Mouse (Mus musculus): ENCODE measurements around the gene Klhl35.
"Not testable (repeated sequence)": the region's sequence is repeated elsewhere in the genome, so short reads cannot be mapped to it uniquely, and the experiment has no call there.

Klhl35 gene

DNA sequence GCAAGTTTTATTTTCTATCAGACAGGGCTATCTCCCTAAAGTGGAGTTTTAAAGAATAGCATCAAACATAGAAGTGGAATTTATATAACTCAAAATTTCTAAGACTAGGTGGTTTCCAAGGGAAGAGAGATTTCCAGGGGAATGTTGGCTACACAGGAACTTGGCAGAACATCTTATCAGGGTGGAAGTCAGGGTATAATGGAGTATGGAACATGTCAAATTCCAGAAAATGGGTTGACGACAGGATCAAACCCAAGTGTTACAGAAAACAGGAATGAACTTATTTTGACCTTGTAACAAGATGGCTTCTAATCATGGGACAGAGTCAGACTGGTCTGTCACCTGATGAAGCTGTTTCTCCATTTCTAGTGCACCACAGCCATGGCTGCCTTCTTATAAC lies 18.9 kb downstream of the Klhl35 start:
- H3K4me1 ChIP-seq (replicated peaks; ENCODE audit: low read depth, low read length): peaks cover 31% of the 10 kb centered on the region
- H3K9me3 ChIP-seq (ENCODE audit: low read length): no peaks in the 10 kb centered on the region
- no peak overlapping the region for H3K4me3 ChIP-seq (replicated peaks; ENCODE audit: low read length)
- TF ChIP-seq CTCF (conservative IDR thresholded peaks at IDR 0.05; ENCODE audit: low read length) (no peak), POU5F1 (IDR thresholded peaks at IDR 0.05; ENCODE audit: borderline replicate concordance, low read length) (no peak), NANOG (IDR thresholded peaks at IDR 0.05; ENCODE audit: borderline replicate concordance, low read length) (no peak)
- no peaks in the 10 kb centered on the region for H3K27me3 ChIP-seq (ENCODE audit: insufficient read depth, low read length)
- H3K36me3 ChIP-seq (ENCODE audit: insufficient read depth, low read length): peaks cover 34% of the 10 kb centered on the region

DNA sequence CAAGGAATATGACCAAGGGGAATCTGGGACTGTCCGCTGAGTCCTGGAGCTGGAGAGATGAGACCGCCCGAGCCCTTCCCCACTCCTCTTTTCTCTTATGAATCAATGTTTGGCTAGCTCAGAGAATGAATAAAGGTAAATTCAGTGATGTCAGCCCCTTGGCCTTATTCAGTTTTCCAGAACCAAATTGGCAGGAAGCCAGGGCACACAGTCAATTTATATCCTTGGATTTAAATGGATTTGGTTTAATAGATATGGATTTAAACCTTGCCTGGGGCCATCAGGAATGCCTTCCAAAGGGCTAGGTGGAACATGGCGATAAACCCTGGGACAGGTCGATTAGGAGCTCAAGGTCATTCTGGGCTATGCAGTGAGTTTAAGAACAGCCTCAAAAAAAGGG lies 23.9 kb downstream of the Klhl35 start:
- Histone ChIP-seq H3K27me3 (ENCODE audit: insufficient read depth, low read length) (no peaks in the 10 kb centered on the region), H3K4me1 (replicated peaks; ENCODE audit: low read depth, low read length) (no peaks in the 10 kb centered on the region; the same call in 1 of the 2 replicates)
- TF ChIP-seq NANOG (IDR thresholded peaks at IDR 0.05; ENCODE audit: borderline replicate concordance, low read length): no peak
- no peak for TF ChIP-seq POU5F1 (IDR thresholded peaks at IDR 0.05; ENCODE audit: borderline replicate concordance, low read length)
- no peak for TF ChIP-seq CTCF (conservative IDR thresholded peaks at IDR 0.05; ENCODE audit: low read length)

DNA sequence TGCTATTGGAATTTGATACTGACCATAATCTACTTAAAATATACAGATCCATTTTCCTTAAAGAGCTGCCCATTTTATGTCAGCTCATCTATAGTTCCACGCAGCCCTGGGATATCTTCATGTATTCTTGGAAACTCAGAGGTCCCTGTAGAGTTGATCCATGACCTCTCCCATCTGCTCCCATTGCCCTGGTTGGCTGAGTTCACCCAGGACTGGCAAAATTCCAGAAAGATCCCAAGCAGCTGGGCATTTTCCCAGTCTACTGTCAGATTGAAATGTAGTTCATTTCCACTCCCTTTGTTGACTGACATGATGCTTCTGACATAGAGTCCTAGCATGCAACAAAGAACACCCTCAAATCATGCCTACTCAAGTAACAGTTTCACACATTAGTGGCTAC lies 33.3 kb downstream of the Klhl35 start:
- peaks cover 5% of the 10 kb centered on the region; the same call in 1 of the 2 replicates for H3K27me3 ChIP-seq (ENCODE audit: insufficient read depth, low read length)
- no peak overlapping the region for H3K4me3 ChIP-seq (replicated peaks; ENCODE audit: low read length)
- H3K36me3 ChIP-seq (ENCODE audit: insufficient read depth, low read length): no peaks in the 10 kb centered on the region
- TF ChIP-seq CTCF (conservative IDR thresholded peaks at IDR 0.05; ENCODE audit: low read length) (no peak), POU5F1 (IDR thresholded peaks at IDR 0.05; ENCODE audit: borderline replicate concordance, low read length) (no peak), NANOG (IDR thresholded peaks at IDR 0.05; ENCODE audit: borderline replicate concordance, low read length) (no peak)
- peaks cover 2% of the 10 kb centered on the region; the same call in 1 of the 2 replicates for H3K9me3 ChIP-seq (ENCODE audit: low read length)
- H3K4me1 ChIP-seq (replicated peaks; ENCODE audit: low read depth, low read length): no peaks in the 10 kb centered on the region

More for the DNA sequence above, 23.9 kb downstream of the Klhl35 start:
- H3K36me3 ChIP-seq (ENCODE audit: insufficient read depth, low read length): no peaks in the 10 kb centered on the region
- H3K4me3 ChIP-seq (replicated peaks; ENCODE audit: low read length): no peak overlapping the region
- H3K9me3 ChIP-seq (ENCODE audit: low read length): peaks cover 9% of the 10 kb centered on the region

DNA sequence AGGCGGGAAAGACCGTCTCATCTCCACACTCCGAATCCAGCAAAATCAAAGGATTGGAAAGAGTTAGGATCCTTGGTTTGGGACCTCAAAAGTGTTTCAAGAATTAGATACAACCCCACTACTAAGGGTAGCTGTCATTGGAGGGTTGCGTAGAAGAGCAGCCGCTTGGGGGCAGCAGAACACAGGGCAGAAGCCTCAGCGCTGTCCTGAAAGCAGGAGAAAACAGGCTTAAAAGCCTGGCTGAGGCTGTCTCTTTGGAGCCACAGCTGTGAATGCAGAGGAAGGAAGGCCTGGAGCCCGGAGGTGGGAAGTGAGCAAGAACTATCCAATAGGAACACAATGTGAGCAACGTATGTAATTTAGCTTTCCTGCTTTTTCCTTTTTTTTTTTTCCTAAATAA lies 34.4 kb downstream of the Klhl35 start:
- Histone ChIP-seq H3K9me3 (ENCODE audit: low read length) (no peaks in the 10 kb centered on the region), H3K4me1 (replicated peaks; ENCODE audit: low read depth, low read length) (no peaks in the 10 kb centered on the region), H3K27me3 (ENCODE audit: insufficient read depth, low read length) (peaks cover 4% of the 10 kb centered on the region; the same call in 1 of the 2 replicates), H3K36me3 (ENCODE audit: insufficient read depth, low read length) (no peaks in the 10 kb centered on the region), H3K4me3 (replicated peaks; ENCODE audit: low read length) (no peak overlapping the region)
- TF ChIP-seq POU5F1 (IDR thresholded peaks at IDR 0.05; ENCODE audit: borderline replicate concordance, low read length) (no peak), CTCF (conservative IDR thresholded peaks at IDR 0.05; ENCODE audit: low read length) (peak; percentile 63)

DNA sequence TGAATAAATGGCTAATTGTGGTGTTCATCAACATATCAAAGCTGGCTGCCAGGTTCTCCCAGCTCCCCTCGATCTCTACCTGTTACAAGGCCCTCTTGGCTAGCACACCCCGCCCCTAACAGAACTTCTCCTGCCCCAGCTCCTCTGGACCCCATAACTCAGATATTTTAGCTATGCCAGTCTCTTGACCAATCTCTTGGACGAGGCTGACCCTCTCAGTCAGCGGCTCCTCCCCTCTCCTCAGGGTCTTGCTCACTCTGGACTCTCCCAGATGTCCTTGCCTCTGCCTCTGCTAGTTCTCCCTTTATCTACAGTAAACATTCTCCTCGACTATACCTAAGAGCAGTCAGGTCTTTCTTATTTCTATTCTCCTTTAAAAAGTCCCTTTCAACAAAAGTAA lies 34.9 kb downstream of the Klhl35 start:
- TF ChIP-seq NANOG (IDR thresholded peaks at IDR 0.05; ENCODE audit: borderline replicate concordance, low read length) (no peak), CTCF (conservative IDR thresholded peaks at IDR 0.05; ENCODE audit: low read length) (no peak), POU5F1 (IDR thresholded peaks at IDR 0.05; ENCODE audit: borderline replicate concordance, low read length) (no peak)
- no peak overlapping the region for H3K4me3 ChIP-seq (replicated peaks; ENCODE audit: low read length)
- 0 out of 2 replicates have a peak, but pooled peaks cover 2% of the 10 kb centered on the region for H3K27me3 ChIP-seq (ENCODE audit: insufficient read depth, low read length)
- H3K4me1 ChIP-seq (replicated peaks; ENCODE audit: low read depth, low read length): no peaks in the 10 kb centered on the region
- no peaks in the 10 kb centered on the region for H3K36me3 ChIP-seq (ENCODE audit: insufficient read depth, low read length)
- H3K9me3 ChIP-seq (ENCODE audit: low read length): no peaks in the 10 kb centered on the region

DNA sequence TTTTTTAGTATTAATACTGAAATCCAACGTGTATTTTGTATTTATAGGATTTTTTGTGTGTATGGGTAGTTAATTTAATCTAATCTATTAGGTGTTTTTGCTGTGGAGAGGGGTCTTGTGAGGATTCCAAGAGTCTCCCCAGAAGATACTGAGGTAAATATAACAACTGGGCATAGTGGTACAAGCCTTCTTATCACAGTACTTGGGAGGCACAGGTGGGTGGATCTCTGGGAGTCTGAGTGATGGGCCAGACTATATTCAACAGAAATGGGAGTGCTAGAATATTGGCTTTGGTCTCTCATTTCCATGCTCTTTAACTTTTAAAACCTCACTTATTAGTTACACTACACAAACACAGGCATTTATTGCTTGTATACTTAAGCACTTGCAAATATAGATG lies 35.3 kb downstream of the Klhl35 start:
- H3K36me3 ChIP-seq (ENCODE audit: insufficient read depth, low read length): no peaks in the 10 kb centered on the region
- no peaks in the 10 kb centered on the region for H3K9me3 ChIP-seq (ENCODE audit: low read length)
- no peak for TF ChIP-seq POU5F1 (IDR thresholded peaks at IDR 0.05; ENCODE audit: borderline replicate concordance, low read length)
- TF ChIP-seq CTCF (conservative IDR thresholded peaks at IDR 0.05; ENCODE audit: low read length): no peak
- TF ChIP-seq NANOG (IDR thresholded peaks at IDR 0.05; ENCODE audit: borderline replicate concordance, low read length): no peak
- H3K27me3 ChIP-seq (ENCODE audit: insufficient read depth, low read length): 0 out of 2 replicates have a peak, but pooled peaks cover 2% of the 10 kb centered on the region
- no peak overlapping the region for H3K4me3 ChIP-seq (replicated peaks; ENCODE audit: low read length)
- no peaks in the 10 kb centered on the region for H3K4me1 ChIP-seq (replicated peaks; ENCODE audit: low read depth, low read length)

DNA sequence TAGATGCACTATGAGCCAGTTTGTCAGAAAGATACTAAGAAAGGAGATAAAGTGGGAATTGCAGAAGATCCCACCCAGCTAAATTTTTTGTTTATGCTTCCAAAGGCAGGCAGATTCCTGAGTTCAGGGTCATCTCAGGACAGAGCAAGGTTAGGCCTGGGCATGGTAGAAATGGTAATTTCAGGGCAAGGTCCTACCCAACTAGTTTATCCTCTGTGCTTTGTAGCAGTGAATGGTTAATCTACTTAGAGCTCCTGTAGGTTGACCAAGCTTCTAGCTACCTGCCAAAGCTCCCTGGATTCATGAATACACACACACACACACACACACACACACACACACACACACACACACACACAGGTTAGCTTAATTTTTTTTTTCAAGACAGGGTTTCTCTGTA lies 38.8 kb downstream of the Klhl35 start:
- Histone ChIP-seq H3K9me3 (ENCODE audit: low read length) (no peaks in the 10 kb centered on the region), H3K4me3 (replicated peaks; ENCODE audit: low read length) (no peak overlapping the region), H3K36me3 (ENCODE audit: insufficient read depth, low read length) (no peaks in the 10 kb centered on the region), H3K4me1 (replicated peaks; ENCODE audit: low read depth, low read length) (peaks cover 9% of the 10 kb centered on the region; the same call in 1 of the 2 replicates), H3K27me3 (ENCODE audit: insufficient read depth, low read length) (no peaks in the 10 kb centered on the region)
- TF ChIP-seq CTCF (conservative IDR thresholded peaks at IDR 0.05; ENCODE audit: low read length): no peak

DNA sequence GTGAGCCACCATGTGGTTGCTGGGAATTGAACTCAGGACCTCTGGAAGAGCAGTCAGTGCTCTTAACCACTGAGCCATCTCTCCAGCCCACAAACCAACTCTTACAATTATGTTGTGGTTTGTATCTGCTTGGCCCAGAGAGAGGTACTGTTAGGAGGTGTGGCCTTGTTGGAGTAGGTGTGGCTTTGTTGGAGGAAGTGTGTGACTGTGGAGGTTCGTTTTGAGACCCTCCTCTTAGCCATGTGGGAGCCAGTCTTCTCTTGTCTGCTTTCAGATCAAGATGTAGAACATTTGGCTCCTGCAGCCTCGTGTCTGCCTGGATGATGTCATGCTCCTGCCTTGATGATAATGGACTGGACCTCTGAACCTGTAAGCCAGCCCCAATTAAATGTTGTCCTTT lies 42.4 kb downstream of the Klhl35 start:
- not testable (repeated sequence) for H3K27me3 ChIP-seq (ENCODE audit: insufficient read depth, low read length); H3K9me3 ChIP-seq (ENCODE audit: low read length); H3K36me3 ChIP-seq (ENCODE audit: insufficient read depth, low read length); H3K4me3 ChIP-seq (replicated peaks; ENCODE audit: low read length)
- H3K4me1 ChIP-seq (replicated peaks; ENCODE audit: low read depth, low read length): peaks cover 15% of the 10 kb centered on the region

DNA sequence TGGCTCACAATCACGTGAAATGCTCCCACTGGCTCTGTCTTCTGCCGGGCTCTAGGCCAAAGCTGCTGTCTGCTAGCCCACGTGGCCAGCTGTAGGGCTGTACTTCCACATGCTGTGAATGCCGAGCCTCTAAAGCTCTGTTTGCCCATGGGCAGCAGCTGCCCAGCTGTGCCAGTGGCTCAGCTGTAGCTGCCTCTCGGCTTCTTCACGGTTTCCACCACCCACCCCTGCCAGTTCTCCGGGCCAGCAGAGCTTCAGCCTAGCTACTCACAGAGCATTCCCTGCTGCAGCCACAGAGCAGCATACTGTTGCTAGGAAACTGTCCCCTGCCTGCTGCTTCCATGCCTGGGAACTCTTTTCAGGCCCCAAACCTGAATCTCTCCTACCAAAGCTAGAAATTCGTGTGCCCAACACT lies 44.3 kb downstream of the Klhl35 start:
- Histone ChIP-seq H3K4me3 (replicated peaks; ENCODE audit: low read length) (no peak overlapping the region), H3K36me3 (ENCODE audit: insufficient read depth, low read length) (no peaks in the 10 kb centered on the region), H3K27me3 (ENCODE audit: insufficient read depth, low read length) (no peaks in the 10 kb centered on the region), H3K9me3 (ENCODE audit: low read length) (no peaks in the 10 kb centered on the region), H3K4me1 (replicated peaks; ENCODE audit: low read depth, low read length) (peaks cover 15% of the 10 kb centered on the region)
- no peak for TF ChIP-seq NANOG (IDR thresholded peaks at IDR 0.05; ENCODE audit: borderline replicate concordance, low read length)
- TF ChIP-seq CTCF (conservative IDR thresholded peaks at IDR 0.05; ENCODE audit: low read length): no peak

Data from E14TG2a.4 (cell line).